Mouse (Mus musculus): ENCODE measurements at regions not wholly inside any gene's neighbourhood (a gene's known extent, or its start where the extent isn't known, plus 50 kb on each side); places are given as distances from the start of the nearest gene placed in this dataset.

- H3K9me3 ChIP-seq (ENCODE audit: control insufficient read depth, low read length) = no peaks in the 10 kb centered on the region
- no peak overlapping the region for H3K4me2 ChIP-seq (ENCODE audit: low read depth, low read length)
- no peaks in the 10 kb centered on the region for H3K27me3 ChIP-seq (ENCODE audit: control insufficient read depth, insufficient read depth, low read length)
- H3K4me1 ChIP-seq (ENCODE audit: control insufficient read depth, insufficient read depth, low read length) = no peaks in the 10 kb centered on the region
- H3K36me3 ChIP-seq (ENCODE audit: control insufficient read depth, insufficient read depth, low read length) = no peaks in the 10 kb centered on the region
- WGBS = 90% methylated on average over 5 of the region's 5 CpGs
- ATAC-seq (ENCODE audit: low read depth) = no peak
- no peak overlapping the region for H3K4me3 ChIP-seq (ENCODE audit: low read depth, low read length)
- no peak overlapping the region for H3K27ac ChIP-seq (ENCODE audit: low read depth, low read length)
- H3K9ac ChIP-seq (replicated peaks; ENCODE audit: low read depth, low read length) = no peak overlapping the region
Measured at GRCm38 (mm10) chr9:49898947-49899346, 100.2 kb upstream of the Ncam1 start.

GRCm38 (mm10) chr9:49884516-49885343 is 86.0 kb upstream of the Ncam1 start:
- Histone ChIP-seq H3K4me3 (ENCODE audit: low read depth, low read length) (no peak overlapping the region), H3K27me3 (ENCODE audit: control insufficient read depth, insufficient read depth, low read length) (no peaks in the 10 kb centered on the region), H3K4me1 (ENCODE audit: control insufficient read depth, insufficient read depth, low read length) (0 out of 2 replicates have a peak, but pooled peaks cover 2% of the 10 kb centered on the region), H3K4me2 (ENCODE audit: low read depth, low read length) (no peak overlapping the region), H3K27ac (ENCODE audit: low read depth, low read length) (no peak overlapping the region), H3K9me3 (ENCODE audit: control insufficient read depth, low read length) (no peaks in the 10 kb centered on the region), H3K9ac (replicated peaks; ENCODE audit: low read depth, low read length) (no peak overlapping the region), H3K36me3 (ENCODE audit: control insufficient read depth, insufficient read depth, low read length) (no peaks in the 10 kb centered on the region)
- 51% methylated on average over 12 of the region's 12 CpGs for WGBS
- no peak; the same call in 1 of the 2 replicates for ATAC-seq (ENCODE audit: low read depth)

GRCm38 (mm10) chr9:49879361-49880128 is 80.8 kb upstream of the Ncam1 start:
- H3K4me2 ChIP-seq (ENCODE audit: low read depth, low read length) = no peak overlapping the region
- 7% methylated on average over 3 of the region's 3 CpGs for WGBS
- H3K4me1 ChIP-seq (ENCODE audit: control insufficient read depth, insufficient read depth, low read length) = no peaks in the 10 kb centered on the region
- H3K36me3 ChIP-seq (ENCODE audit: control insufficient read depth, insufficient read depth, low read length) = no peaks in the 10 kb centered on the region
- H3K27me3 ChIP-seq (ENCODE audit: control insufficient read depth, insufficient read depth, low read length) = no peaks in the 10 kb centered on the region
- no peak overlapping the region for H3K4me3 ChIP-seq (ENCODE audit: low read depth, low read length)
- no peaks in the 10 kb centered on the region for H3K9me3 ChIP-seq (ENCODE audit: control insufficient read depth, low read length)
- no peak overlapping the region for H3K9ac ChIP-seq (replicated peaks; ENCODE audit: low read depth, low read length)
- peak; percentile 49; the same call in 1 of the 2 replicates for ATAC-seq (ENCODE audit: low read depth)
- no peak overlapping the region for H3K27ac ChIP-seq (ENCODE audit: low read depth, low read length)

- WGBS = 90% methylated on average over 2 of the region's 2 CpGs
- no peak overlapping the region for H3K4me3 ChIP-seq (ENCODE audit: low read depth, low read length)
- no peak for ATAC-seq (ENCODE audit: low read depth)
Measured at GRCm38 (mm10) chr9:49874881-49875280, 76.2 kb upstream of the Ncam1 start.

GRCm38 (mm10) chr9:49873550-49873949 is 74.8 kb upstream of the Ncam1 start:
- Histone ChIP-seq H3K4me2 (ENCODE audit: low read depth, low read length) (peak overlapping the region; percentile 38), H3K4me3 (ENCODE audit: low read depth, low read length) (peak overlapping the region; percentile 7; the same call in 1 of the 2 replicates), H3K27me3 (ENCODE audit: control insufficient read depth, insufficient read depth, low read length) (no peaks in the 10 kb centered on the region), H3K4me1 (ENCODE audit: control insufficient read depth, insufficient read depth, low read length) (no peaks in the 10 kb centered on the region), H3K9ac (replicated peaks; ENCODE audit: low read depth, low read length) (0 out of 2 replicates have a peak overlapping the region, but pooled peaks have one; percentile 26), H3K27ac (ENCODE audit: low read depth, low read length) (peak overlapping the region; percentile 49), H3K9me3 (ENCODE audit: control insufficient read depth, low read length) (no peaks in the 10 kb centered on the region), H3K36me3 (ENCODE audit: control insufficient read depth, insufficient read depth, low read length) (no peaks in the 10 kb centered on the region)
- 0% methylated on average over 3 of the region's 3 CpGs for WGBS
- ATAC-seq (ENCODE audit: low read depth) = peak; percentile 97

More at GRCm38 (mm10) chr9:49874881-49875280, 76.2 kb upstream of the Ncam1 start:
- H3K9me3 ChIP-seq (ENCODE audit: control insufficient read depth, low read length) = no peaks in the 10 kb centered on the region
- no peaks in the 10 kb centered on the region for H3K27me3 ChIP-seq (ENCODE audit: control insufficient read depth, insufficient read depth, low read length)
- no peak overlapping the region for H3K27ac ChIP-seq (ENCODE audit: low read depth, low read length)
- no peak overlapping the region for H3K4me2 ChIP-seq (ENCODE audit: low read depth, low read length)
- H3K9ac ChIP-seq (replicated peaks; ENCODE audit: low read depth, low read length) = no peak overlapping the region
- H3K36me3 ChIP-seq (ENCODE audit: control insufficient read depth, insufficient read depth, low read length) = no peaks in the 10 kb centered on the region
- no peaks in the 10 kb centered on the region for H3K4me1 ChIP-seq (ENCODE audit: control insufficient read depth, insufficient read depth, low read length)

- Histone ChIP-seq H3K27me3 (ENCODE audit: control insufficient read depth, insufficient read depth, low read length) (no peaks in the 10 kb centered on the region), H3K9ac (replicated peaks; ENCODE audit: low read depth, low read length) (no peak overlapping the region), H3K27ac (ENCODE audit: low read depth, low read length) (no peak overlapping the region), H3K4me2 (ENCODE audit: low read depth, low read length) (no peak overlapping the region), H3K9me3 (ENCODE audit: control insufficient read depth, low read length) (no peaks in the 10 kb centered on the region), H3K4me1 (ENCODE audit: control insufficient read depth, insufficient read depth, low read length) (no peaks in the 10 kb centered on the region), H3K4me3 (ENCODE audit: low read depth, low read length) (no peak overlapping the region), H3K36me3 (ENCODE audit: control insufficient read depth, insufficient read depth, low read length) (no peaks in the 10 kb centered on the region)
- 78% methylated on average over 3 of the region's 3 CpGs for WGBS
- ATAC-seq (ENCODE audit: low read depth) = no peak
Measured at GRCm38 (mm10) chr9:49851522-49851921, 52.8 kb upstream of the Ncam1 start.

- WGBS = 32% methylated on average over 2 of the region's 2 CpGs
- ATAC-seq (ENCODE audit: low read depth) = no peak
- H3K4me3 ChIP-seq (ENCODE audit: low read depth, low read length) = no peak overlapping the region
- H3K27me3 ChIP-seq (ENCODE audit: control insufficient read depth, insufficient read depth, low read length) = no peaks in the 10 kb centered on the region
- no peaks in the 10 kb centered on the region for H3K36me3 ChIP-seq (ENCODE audit: control insufficient read depth, insufficient read depth, low read length)
- H3K9me3 ChIP-seq (ENCODE audit: control insufficient read depth, low read length) = no peaks in the 10 kb centered on the region
- no peak overlapping the region for H3K4me2 ChIP-seq (ENCODE audit: low read depth, low read length)
- no peak overlapping the region for H3K9ac ChIP-seq (replicated peaks; ENCODE audit: low read depth, low read length)
- H3K27ac ChIP-seq (ENCODE audit: low read depth, low read length) = no peak overlapping the region
- no peaks in the 10 kb centered on the region for H3K4me1 ChIP-seq (ENCODE audit: control insufficient read depth, insufficient read depth, low read length)
Measured at GRCm38 (mm10) chr9:49849442-49849841, 50.7 kb upstream of the Ncam1 start.

GRCm38 (mm10) chr9:49848943-49849342 is 50.2 kb upstream of the Ncam1 start:
- H3K27ac ChIP-seq (ENCODE audit: low read depth, low read length) = no peak overlapping the region
- no peaks in the 10 kb centered on the region for H3K36me3 ChIP-seq (ENCODE audit: control insufficient read depth, insufficient read depth, low read length)
- WGBS = 5% methylated on average over 6 of the region's 6 CpGs
- H3K4me3 ChIP-seq (ENCODE audit: low read depth, low read length) = no peak overlapping the region
- H3K4me1 ChIP-seq (ENCODE audit: control insufficient read depth, insufficient read depth, low read length) = no peaks in the 10 kb centered on the region
- H3K27me3 ChIP-seq (ENCODE audit: control insufficient read depth, insufficient read depth, low read length) = no peaks in the 10 kb centered on the region
- H3K9me3 ChIP-seq (ENCODE audit: control insufficient read depth, low read length) = no peaks in the 10 kb centered on the region
- H3K4me2 ChIP-seq (ENCODE audit: low read depth, low read length) = no peak overlapping the region
- no peak for ATAC-seq (ENCODE audit: low read depth)
- no peak overlapping the region for H3K9ac ChIP-seq (replicated peaks; ENCODE audit: low read depth, low read length)
